Mouse (Mus musculus) kidney, embryonic 15.5 days (tissue): Measurements from ENCODE around the gene Nod1. TPM values are rescaled to one million over a fixed set of nuclear protein-coding genes. Genes with fewer than 3 reads are reported as not detected.

Experiments used
- ATAC-seq: fragments of 200-750 bp; cut with Nextera tagmentation; replicated peaks from 2 replicates; pipeline ENCODE4 v1.8.0; 2017; ENCODE audit warnings: moderate TSS enrichment; ENCODE audit not compliant: low FRiP score
- H3K27ac ChIP-seq: fragments of 300-500 bp; sonication (generic); 2 replicates; pipeline ENCODE4 v1.5.1; 2015; ENCODE audit warnings: mild to moderate bottlenecking, inconsistent platforms
- H3K27me3 ChIP-seq: fragments of 300-500 bp; sonication (generic); 2 replicates; pipeline ENCODE4 v1.6.1; 2015; ENCODE audit warnings: inconsistent platforms
- H3K36me3 ChIP-seq: fragments of 300-500 bp; sonication (generic); 2 replicates; pipeline ENCODE4 v1.6.1; 2015; ENCODE audit warnings: inconsistent platforms
- H3K4me1 ChIP-seq: fragments of 300-500 bp; sonication (generic); 2 replicates; pipeline ENCODE4 v1.6.1; 2015; ENCODE audit warnings: inconsistent platforms
- H3K4me2 ChIP-seq: fragments of 300-500 bp; sonication (generic); 2 replicates; pipeline ENCODE4 v1.6.1; 2015; ENCODE audit warnings: moderate library complexity, mild to moderate bottlenecking, inconsistent platforms
- H3K4me3 ChIP-seq: fragments of 300-500 bp; sonication (generic); replicated peaks from 2 replicates; pipeline ENCODE4 v1.5.1; 2015; ENCODE audit warnings: mild to moderate bottlenecking, inconsistent platforms
- H3K9ac ChIP-seq: fragments of 300-500 bp; sonication (generic); 2 replicates; pipeline ENCODE4 v1.6.1; 2015; ENCODE audit warnings: mild to moderate bottlenecking, inconsistent platforms
- H3K9me3 ChIP-seq: fragments of 300-500 bp; sonication (generic); replicated peaks from 2 replicates; pipeline ENCODE4 v1.6.1; 2016; ENCODE audit warnings: inconsistent platforms
- WGBS: fragments of 180-500 bp; shearing (Covaris S2); methylation state at CpG from one replicate; pipeline ENCODE4 v1.1.7; 2015; ENCODE audit warnings: mixed read lengths; 5-methylcytosine and 5-hydroxymethylcytosine counted together
- polyA plus RNA-seq: library from polyadenylated mRNA; unstranded; fragments of >200 nt; fragmentation: Nextera tagmentation; extraction: Ambion mirVana; gene quantifications from 2 replicates; pipeline ENCODE4 v1.2.1, GENCODE M21; 2015

Nod1 gene
- polyA plus RNA-seq, 1 experiment from 2014 or later = 5.1 TPM

DNA sequence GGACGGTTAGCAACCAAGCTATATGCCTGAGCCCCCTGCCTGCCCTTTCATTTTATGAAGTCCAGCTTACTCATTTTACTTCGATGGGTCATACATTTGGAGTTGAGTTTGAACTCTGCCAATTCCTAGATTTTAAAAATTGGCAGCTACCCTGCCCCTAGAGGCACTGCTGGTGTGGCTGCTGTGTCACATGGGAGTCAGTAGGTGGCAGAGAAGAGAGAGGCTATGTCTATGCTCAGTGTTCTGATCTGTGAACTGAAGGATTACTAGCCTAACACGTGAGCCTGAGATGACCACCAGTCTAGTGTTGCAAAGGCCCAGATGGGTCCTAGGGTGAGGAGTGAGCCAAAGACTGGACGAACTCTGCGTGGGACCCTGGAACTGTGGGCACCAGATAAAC is 2.1 kb upstream of the Nod1 start:
- H3K4me1 ChIP-seq = peaks cover 12% of the 10 kb centered on the region; the same call in 1 of the 2 replicates
- no peak overlapping the region for H3K4me2 ChIP-seq
- ATAC-seq = no peak
- no peak overlapping the region for H3K4me3 ChIP-seq
- H3K27ac ChIP-seq = no peak overlapping the region
- peaks cover 21% of the 10 kb centered on the region for H3K27me3 ChIP-seq
- H3K9me3 ChIP-seq = no peaks in the 10 kb centered on the region
- no peak overlapping the region for H3K9ac ChIP-seq
- no peaks in the 10 kb centered on the region for H3K36me3 ChIP-seq
- WGBS = 72% methylated on average over 5 of the region's 5 CpGs

DNA sequence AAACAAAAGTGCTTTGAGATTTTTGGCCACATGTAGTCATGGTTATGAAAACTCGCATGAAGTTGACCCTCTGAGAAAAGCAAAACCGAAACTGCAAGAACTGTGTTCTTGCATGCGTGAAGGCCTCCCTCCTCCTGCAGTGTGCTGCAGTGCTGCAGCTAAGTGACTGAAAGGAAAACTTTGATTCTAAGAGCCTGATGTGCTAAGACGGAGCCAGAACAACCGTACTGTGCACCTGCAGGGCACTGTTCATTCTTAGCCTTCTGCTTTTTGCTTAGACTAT is 458 bp upstream of the Nod1 start:
- Histone ChIP-seq H3K36me3 (no peaks in the 10 kb centered on the region), H3K4me3 (peak overlapping the region; percentile 62), H3K4me1 (peaks cover 12% of the 10 kb centered on the region; the same call in 1 of the 2 replicates), H3K9me3 (no peaks in the 10 kb centered on the region), H3K9ac (no peak overlapping the region; the same call in 1 of the 2 replicates), H3K4me2 (peak overlapping the region; percentile 87), H3K27me3 (peaks cover 23% of the 10 kb centered on the region), H3K27ac (no peak overlapping the region)
- no peak; the same call in 1 of the 2 replicates for ATAC-seq
- WGBS = 8% methylated on average over 5 of the region's 5 CpGs

GRCm38 (mm10) chr6:54971731-54972110 is 691 bp downstream of the Nod1 start:
- Histone ChIP-seq H3K4me1 (peaks cover 12% of the 10 kb centered on the region; the same call in 1 of the 2 replicates), H3K27me3 (peaks cover 27% of the 10 kb centered on the region), H3K27ac (peak overlapping the region; percentile 45), H3K4me3 (peak overlapping the region; percentile 62), H3K36me3 (no peaks in the 10 kb centered on the region), H3K4me2 (peak overlapping the region; percentile 87), H3K9me3 (no peaks in the 10 kb centered on the region), H3K9ac (peak overlapping the region; percentile 56)
- 16% methylated on average over 8 of the region's 8 CpGs for WGBS
- 0 out of 2 replicates have a peak, but pooled peaks have one; percentile 10 for ATAC-seq

DNA sequence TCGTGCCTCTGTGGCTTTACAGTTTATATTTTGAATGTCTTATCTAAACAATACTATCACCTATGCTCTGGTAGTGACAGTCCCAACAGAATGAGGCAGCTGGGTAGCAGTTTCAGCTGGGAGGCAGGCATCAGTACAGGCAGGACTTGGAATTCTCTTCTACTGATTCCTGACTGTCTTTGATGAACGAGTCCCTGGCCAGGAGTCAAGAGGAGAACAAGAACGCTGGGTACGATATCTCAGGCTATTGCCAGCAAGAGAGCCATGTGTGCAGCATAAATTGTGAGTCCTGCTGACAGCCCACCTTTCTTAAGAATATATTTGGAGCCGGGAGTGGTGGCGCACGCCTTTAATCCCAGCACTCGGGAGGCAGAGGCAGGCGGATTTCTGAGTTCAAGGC is 1.9 kb downstream of the Nod1 start:
- Histone ChIP-seq H3K9ac (no peak overlapping the region), H3K27me3 (peaks cover 27% of the 10 kb centered on the region), H3K4me1 (peaks cover 12% of the 10 kb centered on the region; the same call in 1 of the 2 replicates), H3K4me2 (no peak overlapping the region), H3K9me3 (no peaks in the 10 kb centered on the region), H3K36me3 (no peaks in the 10 kb centered on the region), H3K4me3 (no peak overlapping the region), H3K27ac (no peak overlapping the region)
- no peak for ATAC-seq
- 76% methylated on average over 9 of the region's 9 CpGs for WGBS

DNA sequence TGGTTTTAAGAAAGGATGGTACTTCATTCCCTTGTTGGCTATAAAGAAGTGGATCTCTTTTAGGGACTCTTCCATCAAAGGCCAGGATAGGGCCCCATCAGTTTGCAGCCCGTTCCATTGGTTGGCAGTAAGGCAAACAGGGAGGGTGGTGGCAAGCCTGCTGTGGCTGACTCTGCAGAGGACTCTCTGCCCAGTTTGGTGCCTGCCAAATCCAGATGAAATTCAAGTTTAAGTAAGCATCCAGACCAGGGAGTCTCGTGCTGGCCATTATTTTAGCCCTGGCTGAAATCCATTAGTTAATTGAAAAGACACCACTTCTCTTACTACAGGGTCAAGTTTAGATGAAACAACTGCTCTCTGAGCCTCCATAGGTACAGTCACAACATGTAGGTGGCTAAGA is 2.6 kb downstream of the Nod1 start:
- no peak overlapping the region for H3K9ac ChIP-seq
- ATAC-seq = no peak
- no peak overlapping the region for H3K4me3 ChIP-seq
- no peak overlapping the region for H3K4me2 ChIP-seq
- H3K4me1 ChIP-seq = peaks cover 12% of the 10 kb centered on the region; the same call in 1 of the 2 replicates
- no peak overlapping the region for H3K27ac ChIP-seq
- 74% methylated on average over 2 of the region's 2 CpGs for WGBS
- H3K27me3 ChIP-seq = peaks cover 27% of the 10 kb centered on the region
- no peaks in the 10 kb centered on the region for H3K36me3 ChIP-seq
- no peaks in the 10 kb centered on the region for H3K9me3 ChIP-seq

DNA sequence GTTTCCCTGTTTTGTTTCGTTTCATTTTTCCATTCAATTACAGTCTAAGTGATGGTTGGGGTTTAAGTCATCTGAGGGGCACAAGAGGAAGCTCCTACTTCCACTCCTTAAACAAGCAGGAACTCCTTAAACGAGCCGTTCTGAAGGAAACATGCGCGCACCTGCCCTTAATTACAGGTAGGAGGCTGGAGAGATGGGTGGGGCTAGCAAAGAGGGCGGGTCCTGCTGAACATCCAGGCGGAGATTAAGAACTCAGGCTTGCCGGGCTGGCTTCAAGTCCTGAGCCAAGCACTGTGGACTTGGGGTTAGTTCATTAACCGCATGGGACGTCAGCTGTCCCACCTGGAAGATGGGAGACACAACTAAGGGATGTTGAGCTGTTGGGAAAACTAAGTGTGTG is 4.8 kb downstream of the Nod1 start:
- Histone ChIP-seq H3K4me1 (peaks cover 9% of the 10 kb centered on the region; the same call in 1 of the 2 replicates), H3K27ac (no peak overlapping the region), H3K4me3 (no peak overlapping the region), H3K9ac (no peak overlapping the region), H3K36me3 (no peaks in the 10 kb centered on the region), H3K9me3 (no peaks in the 10 kb centered on the region), H3K27me3 (peaks cover 23% of the 10 kb centered on the region), H3K4me2 (no peak overlapping the region)
- ATAC-seq = no peak
- 28% methylated on average over 10 of the region's 10 CpGs for WGBS

- Histone ChIP-seq H3K4me1 (no peaks in the 10 kb centered on the region), H3K4me3 (no peak overlapping the region), H3K9me3 (no peaks in the 10 kb centered on the region), H3K4me2 (no peak overlapping the region), H3K27me3 (peaks cover 14% of the 10 kb centered on the region), H3K9ac (no peak overlapping the region), H3K27ac (no peak overlapping the region), H3K36me3 (no peaks in the 10 kb centered on the region)
- ATAC-seq = no peak
- WGBS = 40% methylated on average over 5 of the region's 5 CpGs
These were observed 7.2 kb downstream of the Nod1 start for GRCm38 (mm10) chr6:54965234-54965633.

DNA sequence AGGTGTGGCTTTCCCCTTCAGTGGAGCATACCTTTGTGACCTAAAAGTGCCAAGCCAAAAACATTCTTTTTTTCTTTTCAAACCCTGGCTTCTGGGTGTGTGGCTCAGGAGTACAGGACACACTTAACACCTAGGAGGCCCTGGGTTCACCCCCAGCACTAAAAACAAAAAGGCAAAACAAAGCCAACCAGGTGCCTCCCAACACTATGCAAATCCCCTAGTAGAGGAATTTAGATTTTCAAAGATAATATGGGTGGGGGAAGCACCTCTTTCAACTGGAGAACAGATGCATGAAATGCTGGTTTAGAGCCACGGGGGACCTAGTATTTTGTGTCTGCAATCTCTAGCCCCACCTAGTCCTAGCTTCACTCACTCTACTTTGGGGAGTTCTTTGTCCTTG is 7.7 kb downstream of the Nod1 start:
- no peak overlapping the region for H3K4me2 ChIP-seq
- no peak overlapping the region for H3K9ac ChIP-seq
- no peak for ATAC-seq
- 48% methylated on average over 1 of the region's 1 CpGs for WGBS
- peaks cover 9% of the 10 kb centered on the region for H3K27me3 ChIP-seq
- H3K4me1 ChIP-seq = no peaks in the 10 kb centered on the region
- H3K36me3 ChIP-seq = no peaks in the 10 kb centered on the region
- no peak overlapping the region for H3K4me3 ChIP-seq
- H3K27ac ChIP-seq = no peak overlapping the region
- H3K9me3 ChIP-seq = no peaks in the 10 kb centered on the region

GRCm38 (mm10) chr6:54963599-54963998 is 8.8 kb downstream of the Nod1 start:
- no peaks in the 10 kb centered on the region for H3K4me1 ChIP-seq
- no peak overlapping the region for H3K27ac ChIP-seq
- H3K9me3 ChIP-seq = no peaks in the 10 kb centered on the region
- 86% methylated on average over 2 of the region's 2 CpGs for WGBS
- no peak overlapping the region for H3K4me2 ChIP-seq
- no peak overlapping the region for H3K4me3 ChIP-seq
- ATAC-seq = no peak
- no peak overlapping the region for H3K9ac ChIP-seq
- no peaks in the 10 kb centered on the region for H3K36me3 ChIP-seq
- H3K27me3 ChIP-seq = peaks cover 5% of the 10 kb centered on the region; the same call in 1 of the 2 replicates

DNA sequence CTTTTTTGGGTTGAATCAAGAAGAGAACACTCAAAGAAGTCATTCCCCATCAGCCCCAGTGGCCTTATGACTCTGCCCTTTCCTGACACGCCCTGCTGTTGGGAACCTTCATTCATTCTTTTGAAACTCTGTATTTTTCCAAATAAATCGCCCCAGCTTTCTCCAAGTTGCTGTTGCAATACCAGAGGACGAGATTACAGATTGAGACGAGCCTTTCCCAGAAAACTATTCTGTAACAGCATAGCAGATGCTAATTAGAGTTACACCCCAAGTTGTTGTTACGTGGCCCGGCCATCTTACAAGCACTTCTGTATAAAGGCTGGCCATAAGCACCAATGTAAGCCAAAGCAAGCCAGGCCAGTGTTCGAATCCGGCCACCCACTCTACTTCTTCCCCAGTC is 14.8 kb downstream of the Nod1 start:
- H3K9me3 ChIP-seq = no peaks in the 10 kb centered on the region
- WGBS = 84% methylated on average over 8 of the region's 8 CpGs

DNA sequence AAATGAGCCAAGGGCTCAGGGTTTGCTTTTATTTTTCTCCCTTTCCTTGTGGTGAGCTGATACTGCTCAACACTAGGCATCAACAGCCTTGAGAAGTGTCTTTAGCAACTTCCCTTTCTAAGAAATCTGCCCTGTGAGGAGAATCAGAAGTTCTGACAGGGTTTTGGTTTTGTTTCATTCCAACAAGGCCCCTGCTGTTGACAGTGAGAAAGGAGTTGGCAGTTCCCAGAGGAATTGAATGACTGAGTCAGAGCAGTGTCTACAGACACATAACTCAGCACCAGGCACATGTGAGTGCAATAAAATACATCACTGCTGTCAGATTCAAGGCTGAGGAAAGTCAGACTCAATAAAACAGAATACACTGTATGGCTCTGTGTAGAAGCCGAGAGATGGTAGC is 16.0 kb downstream of the Nod1 start:
- no peaks in the 10 kb centered on the region for H3K9me3 ChIP-seq
- H3K4me3 ChIP-seq = no peak overlapping the region
- H3K4me1 ChIP-seq = no peaks in the 10 kb centered on the region
- H3K4me2 ChIP-seq = no peak overlapping the region
- ATAC-seq = no peak
- H3K9ac ChIP-seq = no peak overlapping the region
- no peak overlapping the region for H3K27ac ChIP-seq
- no peaks in the 10 kb centered on the region for H3K36me3 ChIP-seq
- no peaks in the 10 kb centered on the region for H3K27me3 ChIP-seq
- WGBS = 57% methylated on average over 1 of the region's 1 CpGs

More for the DNA sequence above, 14.8 kb downstream of the Nod1 start:
- no peak overlapping the region for H3K9ac ChIP-seq
- H3K4me2 ChIP-seq = no peak overlapping the region
- no peaks in the 10 kb centered on the region for H3K36me3 ChIP-seq
- H3K4me3 ChIP-seq = no peak overlapping the region
- no peak overlapping the region for H3K27ac ChIP-seq
- H3K4me1 ChIP-seq = no peaks in the 10 kb centered on the region
- H3K27me3 ChIP-seq = no peaks in the 10 kb centered on the region
- no peak for ATAC-seq

- no peak for ATAC-seq
- H3K4me2 ChIP-seq = no peak overlapping the region
- H3K9me3 ChIP-seq = no peaks in the 10 kb centered on the region
- no peak overlapping the region for H3K4me3 ChIP-seq
- no peaks in the 10 kb centered on the region for H3K36me3 ChIP-seq
- no peak overlapping the region for H3K9ac ChIP-seq
- no peak overlapping the region for H3K27ac ChIP-seq
- no peaks in the 10 kb centered on the region for H3K4me1 ChIP-seq
- H3K27me3 ChIP-seq = no peaks in the 10 kb centered on the region
These were observed 16.5 kb downstream of the Nod1 start for GRCm38 (mm10) chr6:54955949-54956348.

DNA sequence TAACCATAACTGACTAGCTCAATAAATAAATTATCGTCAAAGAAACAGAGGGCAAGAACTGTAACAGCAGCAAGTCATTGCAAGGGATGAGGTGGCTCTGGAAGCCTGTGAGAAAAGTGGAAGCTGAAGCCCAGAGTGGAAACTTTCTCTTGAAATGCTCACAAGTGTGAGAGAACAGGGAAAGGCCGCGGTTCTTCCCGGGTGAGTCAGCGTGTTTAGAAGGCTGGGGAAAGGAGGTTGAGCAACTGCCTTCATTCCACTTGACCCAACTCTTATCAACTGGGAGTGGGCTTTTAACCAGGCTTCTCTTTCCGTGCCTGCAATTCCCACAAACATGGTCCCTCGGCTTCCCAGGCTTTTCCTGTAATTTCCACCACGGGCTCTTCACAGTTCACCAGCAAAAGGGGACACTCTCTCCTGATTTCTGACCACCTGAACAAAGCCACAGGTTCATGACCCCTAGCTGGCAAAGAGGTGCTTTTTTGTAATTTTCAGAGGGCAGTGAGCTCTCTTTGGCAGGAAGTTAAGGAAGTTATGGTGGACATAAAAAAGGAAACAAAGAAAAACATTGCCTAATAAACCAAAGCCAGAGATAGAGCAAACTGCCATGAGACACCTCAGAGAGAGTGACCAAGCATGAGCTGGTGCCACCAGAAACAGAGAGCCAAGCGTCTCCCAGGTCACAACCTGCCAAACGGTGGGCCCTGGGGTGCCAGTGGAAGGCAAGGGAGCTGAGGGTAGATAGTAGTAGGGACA is 17.6 kb downstream of the Nod1 start:
- Histone ChIP-seq H3K36me3 (no peaks in the 10 kb centered on the region), H3K4me3 (no peak overlapping the region), H3K9me3 (no peaks in the 10 kb centered on the region), H3K27me3 (no peaks in the 10 kb centered on the region), H3K27ac (no peak overlapping the region), H3K4me1 (no peaks in the 10 kb centered on the region), H3K9ac (no peak overlapping the region), H3K4me2 (no peak overlapping the region)
- 85% methylated on average over 10 of the region's 10 CpGs for WGBS
- ATAC-seq = no peak
